Mouse (Mus musculus) embryonic facial prominence, embryonic 12.5 days (tissue): ENCODE results near the gene Tex9. TPM values are rescaled to one million over a fixed set of nuclear protein-coding genes. Genes with fewer than 3 reads are reported as not detected.

Source experiments
- ATAC-seq: fragments of 200-750 bp; cut with Nextera tagmentation; 2 replicates; pipeline ENCODE4 v1.8.0; 2017; ENCODE audit not compliant: insufficient number of reproducible peaks, insufficient read depth, low FRiP score, low TSS enrichment
- H3K27ac ChIP-seq: fragments of 300-500 bp; sonication (generic); 2 replicates; pipeline ENCODE4 v1.5.1; 2016; ENCODE audit warnings: mild to moderate bottlenecking
- H3K27me3 ChIP-seq: fragments of 300-500 bp; sonication (generic); 2 replicates; pipeline ENCODE4 v1.6.1; 2016; ENCODE audit warnings: mild to moderate bottlenecking, moderate library complexity
- H3K36me3 ChIP-seq: fragments of 300-500 bp; sonication (generic); 2 replicates; pipeline ENCODE4 v1.6.1; 2016; ENCODE audit warnings: mild to moderate bottlenecking
- H3K4me1 ChIP-seq: fragments of 300-500 bp; sonication (generic); 2 replicates; pipeline ENCODE4 v1.6.1; 2016
- H3K4me2 ChIP-seq: fragments of 300-500 bp; sonication (generic); replicated peaks from 2 replicates; pipeline ENCODE4 v1.6.1; 2016; ENCODE audit warnings: mild to moderate bottlenecking, moderate library complexity
- H3K4me3 ChIP-seq: fragments of 300-500 bp; sonication (generic); 2 replicates; pipeline ENCODE4 v1.5.1; 2016; ENCODE audit warnings: mild to moderate bottlenecking
- H3K9ac ChIP-seq: fragments of 300-500 bp; sonication (generic); 2 replicates; pipeline ENCODE4 v1.6.1; 2016; ENCODE audit warnings: mild to moderate bottlenecking, moderate library complexity
- H3K9me3 ChIP-seq: fragments of 300-500 bp; sonication (generic); 2 replicates; pipeline ENCODE4 v1.6.1; 2016; ENCODE audit warnings: mild to moderate bottlenecking, moderate library complexity
- WGBS: fragments of 180-500 bp; shearing (Covaris S2); methylation state at CpG from one replicate; pipeline ENCODE4 v1.1.7; 2016; 5-methylcytosine and 5-hydroxymethylcytosine counted together
- polyA plus RNA-seq: library from polyadenylated mRNA; unstranded; fragments of >200 nt; fragmentation: Nextera tagmentation; extraction: Ambion mirVana; gene quantifications from 2 replicates; pipeline ENCODE4 v1.2.1, GENCODE M21; 2016

The Tex9 gene
- polyA plus RNA-seq, 1 experiment from 2014 or later = 52.9 TPM

- Histone ChIP-seq H3K4me1 (no peaks in the 10 kb centered on the region), H3K27ac (no peak overlapping the region), H3K9ac (no peak overlapping the region), H3K9me3 (no peaks in the 10 kb centered on the region), H3K4me3 (no peak overlapping the region), H3K36me3 (no peaks in the 10 kb centered on the region), H3K4me2 (no peak overlapping the region), H3K27me3 (no peaks in the 10 kb centered on the region)
- no peak for ATAC-seq
Observed at GRCm38 (mm10) chr9:72519246-72519645, 27.2 kb upstream of the Tex9 start.

GRCm38 (mm10) chr9:72515366-72515765, 23.4 kb upstream of the Tex9 start:
- Histone ChIP-seq H3K4me2 (no peak overlapping the region), H3K4me1 (no peaks in the 10 kb centered on the region), H3K36me3 (no peaks in the 10 kb centered on the region), H3K9me3 (no peaks in the 10 kb centered on the region), H3K27me3 (no peaks in the 10 kb centered on the region), H3K4me3 (no peak overlapping the region), H3K9ac (no peak overlapping the region), H3K27ac (no peak overlapping the region)
- ATAC-seq = no peak

- ATAC-seq = no peak
Observed at GRCm38 (mm10) chr9:72512229-72512981, 20.4 kb upstream of the Tex9 start.

GRCm38 (mm10) chr9:72497171-72497570, 5.2 kb upstream of the Tex9 start:
- Histone ChIP-seq H3K9ac (no peak overlapping the region), H3K4me2 (no peak overlapping the region), H3K9me3 (no peaks in the 10 kb centered on the region), H3K27ac (no peak overlapping the region), H3K36me3 (no peaks in the 10 kb centered on the region), H3K4me3 (no peak overlapping the region), H3K4me1 (peaks cover 3% of the 10 kb centered on the region; the same call in 1 of the 2 replicates), H3K27me3 (no peaks in the 10 kb centered on the region)
- WGBS = 65% methylated on average over 3 of the region's 3 CpGs
- ATAC-seq = no peak

More at GRCm38 (mm10) chr9:72512229-72512981, 20.4 kb upstream of the Tex9 start:
- Histone ChIP-seq H3K9me3 (no peaks in the 10 kb centered on the region), H3K27ac (no peak overlapping the region), H3K4me1 (no peaks in the 10 kb centered on the region), H3K27me3 (no peaks in the 10 kb centered on the region), H3K9ac (no peak overlapping the region), H3K4me2 (no peak overlapping the region), H3K36me3 (no peaks in the 10 kb centered on the region), H3K4me3 (no peak overlapping the region)
- 51% methylated on average over 11 of the region's 11 CpGs for WGBS

GRCm38 (mm10) chr9:72496691-72497090, 4.7 kb upstream of the Tex9 start:
- no peak for ATAC-seq
- no peaks in the 10 kb centered on the region for H3K36me3 ChIP-seq
- H3K4me1 ChIP-seq = peaks cover 4% of the 10 kb centered on the region; the same call in 1 of the 2 replicates
- H3K27ac ChIP-seq = no peak overlapping the region
- H3K9me3 ChIP-seq = no peaks in the 10 kb centered on the region
- H3K4me2 ChIP-seq = no peak overlapping the region
- 77% methylated on average over 2 of the region's 2 CpGs for WGBS
- no peak overlapping the region for H3K4me3 ChIP-seq
- H3K27me3 ChIP-seq = no peaks in the 10 kb centered on the region
- H3K9ac ChIP-seq = no peak overlapping the region

GRCm38 (mm10) chr9:72493984-72494685, 2.1 kb upstream of the Tex9 start:
- no peak overlapping the region for H3K27ac ChIP-seq
- H3K27me3 ChIP-seq = no peaks in the 10 kb centered on the region
- no peak overlapping the region for H3K4me2 ChIP-seq
- peaks cover 4% of the 10 kb centered on the region; the same call in 1 of the 2 replicates for H3K4me1 ChIP-seq
- H3K4me3 ChIP-seq = no peak overlapping the region
- WGBS = 79% methylated on average over 3 of the region's 3 CpGs
- no peak for ATAC-seq
- H3K9me3 ChIP-seq = no peaks in the 10 kb centered on the region
- H3K36me3 ChIP-seq = no peaks in the 10 kb centered on the region
- H3K9ac ChIP-seq = no peak overlapping the region

- no peaks in the 10 kb centered on the region for H3K36me3 ChIP-seq
- H3K4me1 ChIP-seq = peaks cover 4% of the 10 kb centered on the region; the same call in 1 of the 2 replicates
- H3K4me2 ChIP-seq = no peak overlapping the region
- H3K27me3 ChIP-seq = no peaks in the 10 kb centered on the region
- H3K9ac ChIP-seq = no peak overlapping the region
- no peak overlapping the region for H3K27ac ChIP-seq
- no peak for ATAC-seq
- H3K9me3 ChIP-seq = no peaks in the 10 kb centered on the region
- no peak overlapping the region for H3K4me3 ChIP-seq
- 89% methylated on average over 2 of the region's 2 CpGs for WGBS
Observed at GRCm38 (mm10) chr9:72493465-72493864, 1.5 kb upstream of the Tex9 start.

- no peaks in the 10 kb centered on the region for H3K27me3 ChIP-seq
- peak overlapping the region; percentile 49 for H3K9ac ChIP-seq
- peak overlapping the region; percentile 65 for H3K4me3 ChIP-seq
- H3K4me1 ChIP-seq = peaks cover 4% of the 10 kb centered on the region; the same call in 1 of the 2 replicates
- peak; percentile 86 for ATAC-seq
- peak overlapping the region; percentile 78 for H3K27ac ChIP-seq
- peak overlapping the region; percentile 59 for H3K4me2 ChIP-seq
- no peaks in the 10 kb centered on the region for H3K9me3 ChIP-seq
- WGBS = under 1% methylated on average over 32 of the region's 32 CpGs
- H3K36me3 ChIP-seq = peaks cover 4% of the 10 kb centered on the region
Observed at GRCm38 (mm10) chr9:72491559-72492193, 336 bp downstream of the Tex9 start.

- Histone ChIP-seq H3K4me1 (peaks cover 4% of the 10 kb centered on the region; the same call in 1 of the 2 replicates), H3K27ac (no peak overlapping the region), H3K9me3 (no peaks in the 10 kb centered on the region), H3K4me3 (no peak overlapping the region), H3K36me3 (peaks cover 13% of the 10 kb centered on the region), H3K4me2 (no peak overlapping the region), H3K27me3 (no peaks in the 10 kb centered on the region), H3K9ac (no peak overlapping the region)
- no peak for ATAC-seq
- WGBS = 94% methylated on average over 5 of the region's 5 CpGs
Observed at GRCm38 (mm10) chr9:72489131-72489530, 2.9 kb downstream of the Tex9 start.

- Histone ChIP-seq H3K9ac (no peak overlapping the region), H3K27me3 (no peaks in the 10 kb centered on the region), H3K27ac (no peak overlapping the region), H3K4me1 (peaks cover 4% of the 10 kb centered on the region; the same call in 1 of the 2 replicates), H3K4me3 (no peak overlapping the region), H3K9me3 (no peaks in the 10 kb centered on the region), H3K36me3 (peaks cover 13% of the 10 kb centered on the region), H3K4me2 (no peak overlapping the region)
- ATAC-seq = no peak
Observed at GRCm38 (mm10) chr9:72488523-72488922, 3.5 kb downstream of the Tex9 start.

GRCm38 (mm10) chr9:72479276-72479675, 12.7 kb downstream of the Tex9 start:
- no peaks in the 10 kb centered on the region for H3K27me3 ChIP-seq
- ATAC-seq = no peak
- no peak overlapping the region for H3K27ac ChIP-seq
- H3K4me3 ChIP-seq = no peak overlapping the region
- 97% methylated on average over 1 of the region's 1 CpGs for WGBS
- no peak overlapping the region for H3K4me2 ChIP-seq
- no peaks in the 10 kb centered on the region for H3K9me3 ChIP-seq
- no peak overlapping the region for H3K9ac ChIP-seq
- H3K4me1 ChIP-seq = no peaks in the 10 kb centered on the region
- H3K36me3 ChIP-seq = peaks cover 28% of the 10 kb centered on the region

- Histone ChIP-seq H3K9ac (no peak overlapping the region), H3K27me3 (no peaks in the 10 kb centered on the region), H3K4me1 (no peaks in the 10 kb centered on the region), H3K36me3 (peaks cover 40% of the 10 kb centered on the region), H3K4me2 (no peak overlapping the region), H3K9me3 (no peaks in the 10 kb centered on the region), H3K27ac (no peak overlapping the region), H3K4me3 (no peak overlapping the region)
- ATAC-seq = no peak
- 72% methylated on average over 6 of the region's 6 CpGs for WGBS
Observed at GRCm38 (mm10) chr9:72477306-72477705, 14.7 kb downstream of the Tex9 start.
